Mouse (Mus musculus): ENCODE measurements around the gene Clmn.

DNA sequence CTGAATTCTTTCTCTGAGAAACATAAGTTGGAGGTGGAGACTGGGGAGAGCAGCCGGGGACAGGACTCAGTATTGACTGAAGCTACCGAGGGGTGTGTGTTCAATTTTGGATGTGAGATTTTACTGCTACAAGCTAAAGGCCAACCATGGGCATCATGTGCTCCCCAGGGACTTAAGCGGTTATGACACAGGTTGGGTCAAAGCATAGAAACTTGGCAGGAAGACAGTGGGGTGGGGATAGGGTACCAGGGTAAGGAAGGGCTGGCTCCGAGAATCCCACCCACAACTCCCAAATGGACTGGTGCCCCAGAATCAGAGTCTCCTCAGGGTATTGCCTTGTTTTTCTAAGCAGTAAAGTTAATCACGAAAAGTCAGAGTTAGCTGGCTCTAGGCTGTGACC is 99.8 kb downstream of the Clmn start:
- no peak for TF ChIP-seq EP300 (IDR thresholded peaks at IDR 0.05; ENCODE audit: low read depth)
- TF ChIP-seq CTCF (IDR thresholded peaks at IDR 0.05; ENCODE audit: low read depth), result no peak

All from heart, postnatal 0 days (tissue).